Mouse (Mus musculus): ENCODE results near the gene Limd2. TPM values are rescaled to one million over a fixed set of nuclear protein-coding genes. Genes with fewer than 3 reads are reported as not detected.

Gene Limd2
- total RNA-seq, 1 experiment from 2014 or later = 21.1 TPM

DNA sequence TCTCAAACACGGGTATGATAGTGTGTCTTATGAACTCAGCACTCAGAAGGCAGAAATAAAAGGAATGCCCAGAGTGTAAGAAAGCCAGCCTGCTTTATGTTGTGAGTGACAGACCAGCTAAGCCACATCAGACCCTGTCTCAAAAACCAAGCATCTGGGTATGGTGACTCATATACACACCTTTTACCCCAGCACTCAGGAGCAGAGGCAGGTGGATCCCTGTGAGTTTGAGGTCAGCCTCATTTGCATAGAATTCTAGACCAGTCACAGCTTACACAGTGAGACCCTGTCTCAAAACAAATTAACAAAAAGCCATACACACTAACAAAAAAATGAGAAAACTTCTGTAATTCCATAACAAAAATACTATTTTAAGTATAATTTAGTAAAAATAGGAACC lies 34.8 kb downstream of the Limd2 start:
- DNase-seq = no peak

DNA sequence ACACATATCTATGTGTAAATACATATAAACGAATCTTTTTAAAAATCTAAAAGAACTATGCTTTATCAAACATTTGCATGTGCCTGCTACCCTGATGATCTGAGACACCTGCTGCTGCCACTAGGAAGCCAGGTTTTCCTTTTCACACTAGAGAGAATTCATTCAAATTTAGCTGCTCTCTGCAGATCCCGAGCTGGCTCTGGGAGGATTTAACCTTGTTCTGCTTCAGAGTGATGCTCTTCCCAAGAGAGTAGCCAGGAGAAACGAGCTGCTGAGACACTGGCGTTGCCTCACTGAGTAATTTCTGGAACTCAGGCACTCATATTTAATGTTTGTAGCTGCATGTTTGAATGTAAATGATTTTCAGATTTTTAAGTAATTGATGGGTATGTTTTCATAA lies 35.9 kb downstream of the Limd2 start:
- no peak for DNase-seq

DNA sequence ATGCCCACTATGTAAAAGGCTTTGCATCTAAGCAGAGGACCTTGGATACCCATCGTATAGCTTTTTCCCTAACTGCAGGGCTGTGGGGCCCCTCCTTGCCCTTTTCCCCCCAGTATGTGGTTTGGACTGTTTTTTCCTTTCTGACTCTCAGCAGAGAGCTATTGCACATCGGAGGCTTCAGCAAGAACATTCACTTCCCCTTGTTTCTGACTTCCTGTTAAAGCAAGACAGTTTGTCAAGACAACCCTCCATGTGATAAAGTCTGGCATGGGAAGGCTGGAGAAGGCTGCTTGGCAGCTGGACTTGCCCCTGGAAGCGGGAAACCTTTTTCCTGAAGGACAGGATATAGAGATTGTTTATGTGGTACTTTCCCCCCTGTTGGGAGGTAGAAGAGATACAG lies 37.9 kb downstream of the Limd2 start:
- DNase-seq = peak; percentile 14

GRCm38 (mm10) chr11:106122221-106122620 lies 38.4 kb downstream of the Limd2 start:
- no peak for DNase-seq

DNA sequence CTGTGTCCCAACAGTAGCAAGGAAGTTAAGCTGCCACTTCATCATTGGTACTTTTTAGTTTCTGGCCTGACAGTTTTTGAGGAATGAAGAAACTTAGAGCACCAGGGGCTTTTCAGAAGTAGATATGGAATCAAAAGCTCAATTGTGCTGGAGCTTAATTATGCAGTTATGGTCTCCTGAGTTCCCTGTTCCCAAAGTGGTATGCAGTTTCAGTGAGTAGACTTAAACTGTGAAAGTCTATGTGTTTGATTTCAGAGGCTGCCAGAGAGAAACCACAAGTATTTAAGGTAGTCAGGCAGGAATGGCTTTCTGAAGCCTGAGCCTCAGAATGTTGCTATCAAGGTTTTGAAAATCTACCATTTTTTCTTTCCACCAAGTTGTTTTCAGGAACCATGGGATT lies 49.0 kb downstream of the Limd2 start:
- no peak for DNase-seq

Other genes starting within 250 kb of the Limd2 start
- 142 and 145 TPM in 2 replicates for gene Cyb561, start 207.5 kb downstream of the Limd2 start, total RNA-seq (2021)
- 12.4 and 19.5 TPM in 2 replicates for gene Ace, start 192.9 kb downstream of the Limd2 start, total RNA-seq (2021)
- not detected in 2 replicates for gene Ace3, start 166.2 kb downstream of the Limd2 start, total RNA-seq (2021)
- 0.15 and 0.41 TPM in 2 replicates for gene Kcnh6, start 152.7 kb downstream of the Limd2 start, total RNA-seq (2021)
- gene Dcaf7, start 124.0 kb downstream of the Limd2 start, total RNA-seq (2021) = 50.3 and 58.0 TPM in 2 replicates
- 41.4 and 47.1 TPM in 2 replicates for gene Taco1, start 94.8 kb downstream of the Limd2 start, total RNA-seq (2021)
- 41.6 and 55.1 TPM in 2 replicates for gene Map3k3, start 76.2 kb downstream of the Limd2 start, total RNA-seq (2021)
- gene Gm10840, start within 50 bp of the Limd2 start, total RNA-seq (2021) = not detected in 2 replicates
- gene Strada, start 41.3 kb upstream of the Limd2 start, total RNA-seq (2021) = 12.1 and 12.5 TPM in 2 replicates
- 116 and 120 TPM in 2 replicates for gene Ccdc47, start 55.5 kb upstream of the Limd2 start, total RNA-seq (2021)
- gene Ddx42, start 56.1 kb upstream of the Limd2 start, total RNA-seq (2021) = 51.5 and 59.9 TPM in 2 replicates
- 66.1 and 77.0 TPM in 2 replicates for gene Ftsj3, start 95.2 kb upstream of the Limd2 start, total RNA-seq (2021)
- 141 and 146 TPM in 2 replicates for gene Psmc5, start 95.3 kb upstream of the Limd2 start, total RNA-seq (2021)
- 79.9 and 91.0 TPM in 2 replicates for gene Smarcd2, start 112.1 kb upstream of the Limd2 start, total RNA-seq (2021)
- 0.11 and 0.23 TPM in 2 replicates for gene Tcam1, start 115.8 kb upstream of the Limd2 start, total RNA-seq (2021)
- gene Gh, start 141.0 kb upstream of the Limd2 start, total RNA-seq (2021) = not detected in 2 replicates
- 5.5 and 33.1 TPM in 2 replicates for gene Cd79b, start 153.9 kb upstream of the Limd2 start, total RNA-seq (2021)
- 0.44 and 0.49 TPM in 2 replicates for gene Scn4a, start 192.4 kb upstream of the Limd2 start, total RNA-seq (2021)
- not detected in 2 replicates for gene Prr29, start 204.6 kb upstream of the Limd2 start, total RNA-seq (2021)
- gene Icam2, start 227.2 kb upstream of the Limd2 start, total RNA-seq (2021) = 24.6 and 27.6 TPM in 2 replicates